Mouse (Mus musculus): ENCODE data around the gene Nenf. TPM values are rescaled to one million over a fixed set of nuclear protein-coding genes. Genes with fewer than 3 reads are reported as not detected.

Nenf gene
- total RNA-seq (2014; rRNA removed) (168 and 184 TPM in 2 replicates), polyA plus RNA-seq (2015; fragmentation: Nextera tagmentation; extraction: Ambion mirVana) (185 and 200 TPM in 2 replicates)

- peak within 1 kb of the TSS; percentile 87 for H3K9ac ChIP-seq (replicated peaks; ENCODE audit: low read length, poor library complexity, severe bottlenecking)
- TF ChIP-seq CTCF (IDR thresholded peaks at IDR 0.05), result peak; percentile 27; the same call in 1 of the 2 replicates
- no peaks in the 10 kb centered on the region for H3K27me3 ChIP-seq (ENCODE audit: insufficient read depth, low read length)
- H3K27ac ChIP-seq (ENCODE audit: low read depth, low read length), result peak within 1 kb of the TSS; percentile 65
- DNase-seq (ENCODE audit: low spot score) (peak; percentile 57), ATAC-seq (ENCODE audit: low FRiP score) (peak; percentile 85)
- H3K4me2 ChIP-seq (ENCODE audit: low read depth, low read length, poor library complexity, severe bottlenecking), result peak within 1 kb of the TSS; percentile 82
- H3K36me3 ChIP-seq (ENCODE audit: insufficient read depth, low read length), result no peaks in the 10 kb centered on the region
- peak within 1 kb of the TSS; percentile 71 for H3K4me3 ChIP-seq (ENCODE audit: low read depth, low read length)
- H3K4me1 ChIP-seq (ENCODE audit: insufficient read depth, low read length), result no peaks in the 10 kb centered on the region
- WGBS, result under 1% methylated on average over 49 of the region's 54 CpGs
- no peaks in the 10 kb centered on the region for H3K9me3 ChIP-seq (ENCODE audit: low read length)
Measured at GRCm38 (mm10) chr1:191317591-191318196, at the start of gene Nenf. Nenf (minus strand) TSS chr1:191318194.

- Histone ChIP-seq H3K9ac (replicated peaks; ENCODE audit: low read length, poor library complexity, severe bottlenecking) (no peak overlapping the region), H3K4me2 (ENCODE audit: low read depth, low read length, poor library complexity, severe bottlenecking) (no peak overlapping the region), H3K36me3 (ENCODE audit: insufficient read depth, low read length) (peaks cover 5% of the 10 kb centered on the region), H3K4me3 (ENCODE audit: low read depth, low read length) (no peak overlapping the region), H3K27me3 (ENCODE audit: insufficient read depth, low read length) (no peaks in the 10 kb centered on the region), H3K9me3 (ENCODE audit: low read length) (no peaks in the 10 kb centered on the region), H3K4me1 (ENCODE audit: insufficient read depth, low read length) (no peaks in the 10 kb centered on the region), H3K27ac (ENCODE audit: low read depth, low read length) (no peak overlapping the region)
- ATAC-seq (ENCODE audit: low FRiP score), result no peak
- DNase-seq (ENCODE audit: low spot score), result no peak
- TF ChIP-seq CTCF (IDR thresholded peaks at IDR 0.05), result peak; percentile 52
- 75% methylated on average over 4 of the region's 4 CpGs for WGBS
Measured at GRCm38 (mm10) chr1:191364477-191364876, 46.5 kb upstream of the Nenf start.

GRCm38 (mm10) chr1:191362412-191362811 is 44.4 kb upstream of the Nenf start:
- no peak for TF ChIP-seq CTCF (IDR thresholded peaks at IDR 0.05)
- no peak overlapping the region for H3K27ac ChIP-seq (ENCODE audit: low read depth, low read length)
- ATAC-seq (ENCODE audit: low FRiP score), result no peak
- no peak overlapping the region for H3K4me2 ChIP-seq (ENCODE audit: low read depth, low read length, poor library complexity, severe bottlenecking)
- no peaks in the 10 kb centered on the region for H3K9me3 ChIP-seq (ENCODE audit: low read length)
- H3K9ac ChIP-seq (replicated peaks; ENCODE audit: low read length, poor library complexity, severe bottlenecking), result no peak overlapping the region
- peaks cover 10% of the 10 kb centered on the region for H3K36me3 ChIP-seq (ENCODE audit: insufficient read depth, low read length)
- H3K27me3 ChIP-seq (ENCODE audit: insufficient read depth, low read length), result no peaks in the 10 kb centered on the region
- 90% methylated on average over 6 of the region's 6 CpGs for WGBS
- no peak for DNase-seq (ENCODE audit: low spot score)
- H3K4me1 ChIP-seq (ENCODE audit: insufficient read depth, low read length), result no peaks in the 10 kb centered on the region
- no peak overlapping the region for H3K4me3 ChIP-seq (ENCODE audit: low read depth, low read length)

- Histone ChIP-seq H3K36me3 (ENCODE audit: insufficient read depth, low read length) (peaks cover 25% of the 10 kb centered on the region), H3K9me3 (ENCODE audit: low read length) (no peaks in the 10 kb centered on the region), H3K27me3 (ENCODE audit: insufficient read depth, low read length) (no peaks in the 10 kb centered on the region), H3K4me1 (ENCODE audit: insufficient read depth, low read length) (no peaks in the 10 kb centered on the region), H3K27ac (ENCODE audit: low read depth, low read length) (no peak overlapping the region), H3K4me2 (ENCODE audit: low read depth, low read length, poor library complexity, severe bottlenecking) (no peak overlapping the region), H3K9ac (replicated peaks; ENCODE audit: low read length, poor library complexity, severe bottlenecking) (no peak overlapping the region), H3K4me3 (ENCODE audit: low read depth, low read length) (no peak overlapping the region)
- ATAC-seq (ENCODE audit: low FRiP score) (no peak), DNase-seq (ENCODE audit: low spot score) (no peak)
- no peak for TF ChIP-seq CTCF (IDR thresholded peaks at IDR 0.05)
- 93% methylated on average over 7 of the region's 7 CpGs for WGBS
Measured at GRCm38 (mm10) chr1:191359478-191359877, 41.5 kb upstream of the Nenf start.

GRCm38 (mm10) chr1:191356936-191357335 is 38.9 kb upstream of the Nenf start:
- H3K36me3 ChIP-seq (ENCODE audit: insufficient read depth, low read length), result peaks cover 34% of the 10 kb centered on the region
- DNase-seq (ENCODE audit: low spot score), result no peak
- TF ChIP-seq CTCF (IDR thresholded peaks at IDR 0.05), result no peak
- no peak for ATAC-seq (ENCODE audit: low FRiP score)
- no peak overlapping the region for H3K9ac ChIP-seq (replicated peaks; ENCODE audit: low read length, poor library complexity, severe bottlenecking)
- 71% methylated on average over 1 of the region's 1 CpGs for WGBS
- no peaks in the 10 kb centered on the region for H3K9me3 ChIP-seq (ENCODE audit: low read length)
- H3K4me1 ChIP-seq (ENCODE audit: insufficient read depth, low read length), result no peaks in the 10 kb centered on the region
- no peak overlapping the region for H3K4me3 ChIP-seq (ENCODE audit: low read depth, low read length)
- H3K27me3 ChIP-seq (ENCODE audit: insufficient read depth, low read length), result no peaks in the 10 kb centered on the region
- H3K27ac ChIP-seq (ENCODE audit: low read depth, low read length), result no peak overlapping the region
- H3K4me2 ChIP-seq (ENCODE audit: low read depth, low read length, poor library complexity, severe bottlenecking), result no peak overlapping the region

GRCm38 (mm10) chr1:191353836-191354235 is 35.8 kb upstream of the Nenf start:
- H3K4me2 ChIP-seq (ENCODE audit: low read depth, low read length, poor library complexity, severe bottlenecking), result no peak overlapping the region
- H3K4me1 ChIP-seq (ENCODE audit: insufficient read depth, low read length), result no peaks in the 10 kb centered on the region
- H3K9me3 ChIP-seq (ENCODE audit: low read length), result no peaks in the 10 kb centered on the region
- no peak overlapping the region for H3K4me3 ChIP-seq (ENCODE audit: low read depth, low read length)
- no peaks in the 10 kb centered on the region for H3K27me3 ChIP-seq (ENCODE audit: insufficient read depth, low read length)
- DNase-seq (ENCODE audit: low spot score) (no peak), ATAC-seq (ENCODE audit: low FRiP score) (no peak)
- H3K36me3 ChIP-seq (ENCODE audit: insufficient read depth, low read length), result peaks cover 53% of the 10 kb centered on the region
- no peak overlapping the region for H3K27ac ChIP-seq (ENCODE audit: low read depth, low read length)
- TF ChIP-seq CTCF (IDR thresholded peaks at IDR 0.05), result no peak
- 73% methylated on average over 4 of the region's 4 CpGs for WGBS
- H3K9ac ChIP-seq (replicated peaks; ENCODE audit: low read length, poor library complexity, severe bottlenecking), result no peak overlapping the region
